Mouse (Mus musculus) fibroblast of lung, adult 2 months (primary cell): ENCODE measurements around the gene Gm45713.
"Not testable (repeated sequence)": the region's sequence is repeated elsewhere in the genome, so short reads cannot be mapped to it uniquely, and the experiment has no call there.

ENCODE experiments used
- DNase-seq: peaks from one replicate; pipeline ENCODE4 v3.0.0-alpha.2; 2011; ENCODE audit warnings: low read depth

The Gm45713 gene

GRCm38 (mm10) chr7:45135993-45136567, at the start of gene Gm45713, which contains the start of gene Flt3l:
Gm45713 (minus strand) TSS chr7:45136231.
Flt3l (minus strand) TSS chr7:45136432.
- peak; percentile 68 for DNase-seq

GRCm38 (mm10) chr7:45183672-45184071, 47.6 kb upstream of the Gm45713 start:
- no peak for DNase-seq

GRCm38 (mm10) chr7:45182606-45183005, 46.6 kb upstream of the Gm45713 start:
- DNase-seq, result no peak

- peak; percentile 75 for DNase-seq
Measured at GRCm38 (mm10) chr7:45182199-45182601, 46.2 kb upstream of the Gm45713 start.

GRCm38 (mm10) chr7:45181540-45181939, 45.5 kb upstream of the Gm45713 start:
- DNase-seq, result no peak

- DNase-seq, result no peak
Measured at GRCm38 (mm10) chr7:45180896-45181477, 45.0 kb upstream of the Gm45713 start, which contains the start of gene Pth2. Pth2 (plus strand) TSS chr7:45180995.

GRCm38 (mm10) chr7:45179469-45179868, 43.4 kb upstream of the Gm45713 start, which contains the start of gene Gfy:
Gfy (minus strand) TSS chr7:45179569.
- DNase-seq, result no peak

- no peak for DNase-seq
Measured at GRCm38 (mm10) chr7:45178550-45178949, 42.5 kb upstream of the Gm45713 start.

- DNase-seq, result no peak
Measured at GRCm38 (mm10) chr7:45176356-45176755, 40.3 kb upstream of the Gm45713 start.

- DNase-seq, result no peak
Measured at GRCm38 (mm10) chr7:45175929-45176328, 39.9 kb upstream of the Gm45713 start.

GRCm38 (mm10) chr7:45175398-45175797, 39.4 kb upstream of the Gm45713 start:
- DNase-seq, result no peak

GRCm38 (mm10) chr7:45174567-45175280, 38.7 kb upstream of the Gm45713 start:
- DNase-seq, result no peak

GRCm38 (mm10) chr7:45173772-45174171, 37.7 kb upstream of the Gm45713 start:
- DNase-seq, result not testable (repeated sequence)

- DNase-seq, result no peak
Measured at GRCm38 (mm10) chr7:45172974-45173373, 36.9 kb upstream of the Gm45713 start.

GRCm38 (mm10) chr7:45169495-45169894, 33.5 kb upstream of the Gm45713 start:
- DNase-seq, result no peak

GRCm38 (mm10) chr7:45168656-45169055, 32.6 kb upstream of the Gm45713 start:
- DNase-seq, result no peak

- no peak for DNase-seq
Measured at GRCm38 (mm10) chr7:45167761-45168445, 31.9 kb upstream of the Gm45713 start.

- no peak for DNase-seq
Measured at GRCm38 (mm10) chr7:45166950-45167401, 30.9 kb upstream of the Gm45713 start.

GRCm38 (mm10) chr7:45165701-45166100, 29.7 kb upstream of the Gm45713 start:
- DNase-seq, result no peak

- DNase-seq, result no peak
Measured at GRCm38 (mm10) chr7:45164833-45165232, 28.8 kb upstream of the Gm45713 start.

- no peak for DNase-seq
Measured at GRCm38 (mm10) chr7:45163735-45164490, 27.9 kb upstream of the Gm45713 start, which contains the start of gene Slc17a7. Slc17a7 (plus strand) TSS chr7:45163949.
